Mouse (Mus musculus) liver, adult 2 months (tissue): ENCODE results near the gene Scg2.

ENCODE experiments used
- CTCF ChIP-seq: fragments of 200-500 bp; IDR thresholded peaks from 2 replicates; pipeline ENCODE4 v1.5.1; 2011; ENCODE audit warnings: low read depth, low read length, control low read depth
- POLR2A ChIP-seq: fragments of 200-500 bp; IDR thresholded peaks from 2 replicates; pipeline ENCODE4 v1.6.1; 2011; ENCODE audit warnings: low read length, control low read depth; ENCODE audit not compliant: insufficient read depth; ENCODE audit errors: extremely low read depth

DNA sequence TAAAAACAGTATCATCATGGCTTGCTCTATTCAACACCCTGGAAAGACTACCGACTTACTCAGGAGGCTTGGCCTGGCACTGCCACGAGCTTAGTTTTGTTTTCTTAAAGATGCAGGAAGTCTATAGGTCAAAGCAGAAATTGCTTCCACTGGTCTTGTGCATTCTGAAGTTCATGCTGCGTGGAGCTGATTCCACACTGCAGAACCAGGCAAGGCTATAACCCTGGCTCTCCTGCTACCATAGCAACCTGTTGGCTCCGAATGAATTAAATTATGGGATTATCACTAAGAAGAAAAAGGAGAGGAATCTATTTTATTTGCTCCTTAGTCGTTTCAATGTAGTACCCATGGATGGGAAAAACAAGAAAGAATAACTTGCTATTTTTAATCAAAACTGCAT, 10.9 kb downstream of the Scg2 start:
- TF ChIP-seq CTCF = no peak
- no peak for TF ChIP-seq POLR2A
